Mouse (Mus musculus): Measurements from ENCODE around the gene Fkbp2.

DNA sequence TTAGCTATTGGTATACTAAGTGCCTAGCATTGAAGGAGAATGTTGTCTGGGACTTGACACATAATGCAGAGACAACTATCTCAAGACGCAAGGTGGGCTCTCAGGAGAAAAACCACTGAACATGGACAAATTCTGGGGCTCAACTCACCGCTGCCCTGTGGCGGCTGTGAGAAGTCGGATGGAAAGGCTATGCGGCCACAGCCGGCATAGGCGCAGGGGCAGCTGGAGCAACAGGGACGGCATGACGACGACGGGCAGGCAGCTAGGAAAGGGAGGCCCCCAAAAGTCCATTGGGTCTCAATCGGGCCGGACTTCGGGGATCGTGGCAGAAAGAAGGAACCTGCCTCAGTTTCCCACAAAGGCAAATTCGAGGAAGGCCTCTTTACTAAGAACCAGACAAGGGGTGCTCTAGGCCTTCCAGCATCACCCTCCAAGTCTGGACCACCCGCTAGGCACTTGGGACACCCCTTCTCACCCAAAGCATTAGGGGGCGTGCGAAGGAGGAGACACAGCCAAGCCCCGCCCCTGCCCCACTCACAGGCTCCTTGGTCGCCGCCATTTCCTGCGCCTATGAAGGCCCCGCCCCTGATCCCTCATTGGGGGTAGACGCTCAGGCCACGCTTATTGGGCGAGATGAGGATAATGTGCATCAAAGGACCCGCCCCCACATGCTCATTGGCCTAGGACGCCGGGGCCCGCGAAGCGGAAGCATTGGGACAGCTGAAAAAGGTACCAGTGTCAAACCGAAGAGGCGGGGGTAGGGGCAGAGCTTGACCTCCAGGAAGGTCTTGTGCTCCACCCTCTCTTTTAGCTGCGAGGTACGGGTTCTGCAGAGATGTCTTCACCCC lies 11.9 kb upstream of the Fkbp2 start, which contains the start of gene Dnajc4:
- TF ChIP-seq EP300 (optimal IDR thresholded peaks at IDR 0.05) (no peak), CTCF (IDR thresholded peaks at IDR 0.05; ENCODE audit: low read depth) (peak; percentile 33; the same call in 1 of the 2 replicates)
